Mouse (Mus musculus) limb, embryonic 12.5 days (tissue): ENCODE measurements around the gene Sptssa. TPM values are rescaled to one million over a fixed set of nuclear protein-coding genes. Genes with fewer than 3 reads are reported as not detected.
A peak's percentile ranks its signal among the peaks of the same experiment; 100 is the strongest.

Experiments
- ATAC-seq: fragments of 200-750 bp; cut with Nextera tagmentation; 2 replicates; pipeline ENCODE4 v1.8.0; 2017; ENCODE audit warnings: low read depth, moderate TSS enrichment; ENCODE audit not compliant: insufficient number of reproducible peaks, insufficient read depth, low FRiP score, low TSS enrichment
- H3K27ac ChIP-seq: fragments of 300-500 bp; sonication (generic); 2 replicates; pipeline ENCODE4 v1.5.1; 2016; ENCODE audit warnings: mild to moderate bottlenecking, moderate library complexity
- H3K27me3 ChIP-seq: fragments of 300-500 bp; sonication (generic); 2 replicates; pipeline ENCODE4 v1.6.1; 2016; ENCODE audit warnings: mild to moderate bottlenecking, moderate library complexity
- H3K36me3 ChIP-seq: fragments of 300-500 bp; sonication (generic); 2 replicates; pipeline ENCODE4 v1.6.1; 2016; ENCODE audit warnings: mild to moderate bottlenecking, moderate library complexity
- H3K4me1 ChIP-seq: fragments of 300-500 bp; sonication (generic); replicated peaks from 2 replicates; pipeline ENCODE4 v1.6.1; 2016
- H3K4me2 ChIP-seq: fragments of 300-500 bp; sonication (generic); 2 replicates; pipeline ENCODE4 v1.6.1; 2016; ENCODE audit warnings: mild to moderate bottlenecking, moderate library complexity
- H3K4me3 ChIP-seq: fragments of 300-500 bp; sonication (generic); replicated peaks from 2 replicates; pipeline ENCODE4 v1.5.1; 2016; ENCODE audit warnings: mild to moderate bottlenecking
- H3K9ac ChIP-seq: fragments of 300-500 bp; sonication (generic); replicated peaks from 2 replicates; pipeline ENCODE4 v1.6.1; 2016; ENCODE audit warnings: mild to moderate bottlenecking, moderate library complexity
- H3K9me3 ChIP-seq: fragments of 300-500 bp; sonication (generic); 2 replicates; pipeline ENCODE4 v1.6.1; 2016; ENCODE audit warnings: mild to moderate bottlenecking, moderate library complexity
- WGBS: fragments of 180-500 bp; shearing (Covaris S2); methylation state at CpG from one replicate; pipeline ENCODE4 v1.1.7; 2016; 5-methylcytosine and 5-hydroxymethylcytosine counted together
- polyA plus RNA-seq: library from polyadenylated mRNA; unstranded; fragments of >200 nt; fragmentation: Nextera tagmentation; extraction: Ambion mirVana; gene quantifications from 2 replicates; pipeline ENCODE4 v1.2.1, GENCODE M21; 2016

Sptssa gene
- polyA plus RNA-seq, 1 experiment from 2014 or later = 201 TPM

DNA sequence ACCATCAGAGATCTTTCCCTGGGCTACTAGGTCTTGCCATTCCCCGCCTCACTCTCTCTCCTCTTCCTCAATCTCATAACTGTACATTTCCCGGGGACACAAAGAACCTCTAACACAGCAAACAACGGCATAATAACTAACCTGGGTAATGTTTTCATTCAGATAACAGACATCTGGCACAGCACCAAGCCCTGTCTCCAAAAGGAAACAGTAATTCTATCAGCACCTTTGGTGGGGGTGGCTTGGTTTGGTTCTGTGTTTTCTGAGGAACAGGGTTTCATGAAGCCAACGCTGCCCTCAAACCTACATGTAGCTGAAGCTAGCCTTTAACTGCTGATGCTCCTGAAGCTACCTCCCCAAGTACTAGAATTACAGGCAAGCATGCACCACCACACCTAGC lies 2.2 kb downstream of the Sptssa start:
- no peak for ATAC-seq
- Histone ChIP-seq H3K27me3 (no peaks in the 10 kb centered on the region), H3K4me1 (peaks cover 20% of the 10 kb centered on the region), H3K9ac (no peak overlapping the region), H3K4me2 (peak overlapping the region; percentile 70), H3K36me3 (peaks cover 10% of the 10 kb centered on the region), H3K4me3 (peak overlapping the region; percentile 65; the same call in 1 of the 2 replicates), H3K27ac (no peak overlapping the region), H3K9me3 (no peaks in the 10 kb centered on the region)
- WGBS = 61% methylated on average over 4 of the region's 4 CpGs

DNA sequence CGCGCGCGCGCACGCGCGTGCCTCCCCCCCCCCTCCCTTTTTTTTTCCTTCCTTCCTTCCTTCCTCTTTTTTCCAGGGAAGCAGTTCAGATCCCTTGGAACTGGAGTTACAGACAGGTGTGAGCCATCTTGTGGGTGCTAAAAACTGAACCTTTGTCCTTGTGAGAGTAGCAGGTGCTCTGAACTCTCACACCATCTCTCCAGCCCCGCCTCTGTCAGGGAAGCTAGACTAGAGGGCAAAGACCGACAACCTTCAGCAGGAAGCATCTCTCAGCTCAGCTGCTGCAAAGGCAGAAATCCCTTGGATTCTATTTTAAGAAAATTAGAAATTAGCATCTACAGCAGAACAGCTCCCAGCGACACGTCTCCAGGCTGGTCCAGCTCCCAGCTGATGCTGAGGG lies 4.0 kb downstream of the Sptssa start:
- no peak for ATAC-seq
- Histone ChIP-seq H3K4me1 (peaks cover 20% of the 10 kb centered on the region), H3K36me3 (peaks cover 28% of the 10 kb centered on the region), H3K4me2 (no peak overlapping the region), H3K9ac (no peak overlapping the region), H3K27ac (no peak overlapping the region), H3K9me3 (no peaks in the 10 kb centered on the region), H3K4me3 (no peak overlapping the region), H3K27me3 (no peaks in the 10 kb centered on the region)
- 89% methylated on average over 12 of the region's 12 CpGs for WGBS

DNA sequence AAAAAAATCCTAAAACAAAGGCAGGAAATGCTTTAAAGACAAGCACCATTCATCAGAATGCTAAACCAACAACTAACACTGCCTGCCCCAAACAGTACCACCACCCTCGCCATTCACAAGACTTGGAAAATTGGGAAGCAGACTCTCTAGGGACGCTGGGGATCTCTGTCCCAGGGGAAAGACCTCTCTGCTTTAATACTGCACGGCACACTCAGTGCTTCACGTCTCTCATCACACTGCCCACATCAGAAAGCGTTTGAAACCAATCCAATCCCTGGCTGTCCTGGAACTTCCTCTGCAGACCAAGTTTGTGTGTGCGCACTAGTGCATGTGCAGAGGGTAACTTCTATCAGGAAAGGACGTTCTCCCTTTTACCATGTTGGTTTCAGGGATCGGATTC lies 4.6 kb downstream of the Sptssa start:
- Histone ChIP-seq H3K4me1 (peaks cover 17% of the 10 kb centered on the region), H3K27ac (peak overlapping the region; percentile 47; the same call in 1 of the 2 replicates), H3K36me3 (peaks cover 33% of the 10 kb centered on the region), H3K27me3 (no peaks in the 10 kb centered on the region), H3K9me3 (no peaks in the 10 kb centered on the region), H3K4me3 (no peak overlapping the region), H3K9ac (no peak overlapping the region), H3K4me2 (no peak overlapping the region)
- WGBS = 76% methylated on average over 8 of the region's 8 CpGs
- no peak for ATAC-seq

DNA sequence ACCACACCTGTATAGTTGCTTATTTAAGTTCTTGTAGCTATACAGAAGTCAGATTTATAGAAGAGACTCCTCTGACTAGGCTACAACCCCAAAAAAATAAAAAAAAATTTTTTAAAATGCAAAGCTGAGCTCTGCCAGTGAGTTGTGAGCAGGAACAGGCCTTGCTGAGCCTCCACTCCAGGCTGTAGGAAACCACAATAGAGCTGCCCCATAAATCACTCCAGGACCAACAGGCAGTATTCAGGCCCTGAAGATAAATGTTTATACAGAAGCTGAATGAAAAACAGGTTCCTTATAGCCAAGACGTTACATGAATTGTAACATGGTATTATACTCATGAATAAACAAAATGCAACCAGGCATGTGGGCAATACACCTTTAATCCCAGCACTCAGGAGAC lies 5.2 kb downstream of the Sptssa start:
- no peak for ATAC-seq
- 39% methylated on average over 1 of the region's 1 CpGs for WGBS
- Histone ChIP-seq H3K4me3 (no peak overlapping the region), H3K36me3 (peaks cover 40% of the 10 kb centered on the region), H3K9ac (no peak overlapping the region), H3K4me2 (no peak overlapping the region), H3K9me3 (no peaks in the 10 kb centered on the region), H3K4me1 (peaks cover 17% of the 10 kb centered on the region), H3K27me3 (no peaks in the 10 kb centered on the region), H3K27ac (no peak overlapping the region)

DNA sequence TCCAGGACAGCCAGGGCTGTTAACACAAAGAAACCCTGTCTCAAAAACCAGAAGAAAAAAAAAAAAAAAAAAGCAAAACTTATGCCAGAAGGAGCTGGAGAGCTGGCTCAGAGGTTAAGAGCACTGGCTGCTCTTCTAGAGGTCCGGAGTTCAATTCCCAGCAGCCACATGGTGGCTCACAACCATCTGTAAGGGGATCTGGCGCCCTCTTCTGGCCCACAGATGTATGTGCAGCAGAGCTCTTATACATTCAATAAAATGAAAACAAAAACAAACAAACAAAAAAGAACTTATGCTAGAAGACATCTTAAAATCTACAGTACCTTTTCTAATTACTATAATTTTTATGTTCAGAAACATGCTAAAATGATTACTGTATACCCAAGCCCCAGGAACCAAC lies 11.4 kb downstream of the Sptssa start:
- H3K9ac ChIP-seq = no peak overlapping the region
- H3K4me3 ChIP-seq = no peak overlapping the region
- H3K36me3 ChIP-seq = peaks cover 47% of the 10 kb centered on the region
- H3K27ac ChIP-seq = no peak overlapping the region
- H3K9me3 ChIP-seq = no peaks in the 10 kb centered on the region
- no peak overlapping the region for H3K4me2 ChIP-seq
- 78% methylated on average over 2 of the region's 2 CpGs for WGBS
- no peaks in the 10 kb centered on the region for H3K27me3 ChIP-seq
- H3K4me1 ChIP-seq = no peaks in the 10 kb centered on the region
- ATAC-seq = no peak

DNA sequence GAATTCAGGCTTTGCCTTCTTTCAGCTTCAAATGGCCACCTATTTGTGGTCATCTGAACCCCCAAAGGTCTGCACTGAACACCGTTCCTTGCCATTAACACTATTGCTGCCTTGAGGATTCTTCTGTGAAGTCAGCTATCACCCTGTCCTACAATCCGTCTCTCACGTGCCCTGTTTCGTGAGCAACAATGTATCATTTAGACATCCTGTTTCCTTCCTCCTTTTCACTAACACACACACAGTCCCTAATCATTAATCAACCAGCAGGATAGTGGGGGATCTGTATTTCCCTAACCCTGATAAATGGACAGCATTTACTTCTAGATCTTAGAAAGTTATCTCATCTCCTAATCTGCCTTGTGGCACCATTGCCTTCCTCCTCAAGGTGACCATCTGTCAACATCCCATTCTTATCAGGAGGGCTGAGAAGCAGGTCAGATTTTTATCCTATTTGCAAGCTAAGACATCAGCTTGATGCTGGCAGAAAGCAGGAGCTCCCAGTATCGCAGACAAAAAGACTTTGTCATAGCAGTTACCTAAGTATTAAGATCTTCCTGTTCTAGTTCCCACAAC lies 13.0 kb downstream of the Sptssa start:
- Histone ChIP-seq H3K9ac (no peak overlapping the region), H3K4me2 (no peak overlapping the region), H3K27ac (no peak overlapping the region), H3K4me3 (no peak overlapping the region), H3K27me3 (no peaks in the 10 kb centered on the region), H3K36me3 (peaks cover 37% of the 10 kb centered on the region), H3K4me1 (no peaks in the 10 kb centered on the region), H3K9me3 (no peaks in the 10 kb centered on the region)
- 70% methylated on average over 5 of the region's 5 CpGs for WGBS
- no peak for ATAC-seq

DNA sequence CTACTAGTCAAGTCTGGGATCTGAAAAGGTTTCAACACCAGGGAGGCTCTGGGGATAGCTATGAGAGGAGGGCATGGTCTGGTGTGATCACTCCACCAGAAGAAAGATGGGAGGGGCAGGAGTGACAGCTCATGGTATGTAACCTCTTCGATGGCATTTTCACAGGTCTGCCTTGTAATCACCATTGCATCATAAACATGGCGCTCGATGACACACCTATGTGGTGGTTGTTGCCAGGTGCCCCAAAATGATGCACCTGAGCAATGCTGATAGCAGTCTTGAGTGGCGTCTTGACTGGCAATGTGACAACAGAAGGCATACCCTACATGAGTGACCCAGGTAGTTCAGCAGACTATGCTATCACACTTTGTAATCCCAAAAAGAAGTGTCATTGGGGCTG lies 15.0 kb downstream of the Sptssa start:
- no peak overlapping the region for H3K9ac ChIP-seq
- H3K9me3 ChIP-seq = no peaks in the 10 kb centered on the region
- WGBS = 94% methylated on average over 4 of the region's 4 CpGs
- no peaks in the 10 kb centered on the region for H3K4me1 ChIP-seq
- no peak for ATAC-seq
- no peak overlapping the region for H3K4me2 ChIP-seq
- no peak overlapping the region for H3K4me3 ChIP-seq
- no peak overlapping the region for H3K27ac ChIP-seq
- H3K36me3 ChIP-seq = peaks cover 17% of the 10 kb centered on the region
- H3K27me3 ChIP-seq = no peaks in the 10 kb centered on the region

DNA sequence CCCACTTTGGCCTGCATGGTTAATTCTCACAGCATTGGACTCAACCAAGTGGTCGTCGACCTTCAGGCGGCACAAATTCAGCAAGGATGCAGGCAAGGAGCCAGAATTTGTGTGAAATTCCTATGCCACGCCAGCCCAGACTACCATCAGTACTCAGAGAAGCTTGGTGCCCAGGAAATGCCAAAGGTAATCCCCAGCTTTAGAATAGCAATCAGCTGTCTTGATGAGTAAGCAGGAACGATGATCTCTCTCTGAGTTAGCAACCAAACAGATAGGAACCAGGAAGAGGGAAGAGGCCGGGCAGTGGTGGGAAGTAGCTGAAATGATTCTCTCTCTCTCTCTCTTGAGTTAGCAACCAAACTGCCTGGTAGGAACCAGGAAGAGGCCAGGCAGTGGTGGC lies 16.1 kb downstream of the Sptssa start:
- Histone ChIP-seq H3K27ac (no peak overlapping the region), H3K9me3 (no peaks in the 10 kb centered on the region), H3K9ac (no peak overlapping the region), H3K4me1 (no peaks in the 10 kb centered on the region), H3K4me3 (no peak overlapping the region), H3K36me3 (peaks cover 8% of the 10 kb centered on the region; the same call in 1 of the 2 replicates), H3K4me2 (no peak overlapping the region), H3K27me3 (no peaks in the 10 kb centered on the region)
- 91% methylated on average over 6 of the region's 6 CpGs for whole genome bisulfite sequencing
- ATAC-seq = no peak

DNA sequence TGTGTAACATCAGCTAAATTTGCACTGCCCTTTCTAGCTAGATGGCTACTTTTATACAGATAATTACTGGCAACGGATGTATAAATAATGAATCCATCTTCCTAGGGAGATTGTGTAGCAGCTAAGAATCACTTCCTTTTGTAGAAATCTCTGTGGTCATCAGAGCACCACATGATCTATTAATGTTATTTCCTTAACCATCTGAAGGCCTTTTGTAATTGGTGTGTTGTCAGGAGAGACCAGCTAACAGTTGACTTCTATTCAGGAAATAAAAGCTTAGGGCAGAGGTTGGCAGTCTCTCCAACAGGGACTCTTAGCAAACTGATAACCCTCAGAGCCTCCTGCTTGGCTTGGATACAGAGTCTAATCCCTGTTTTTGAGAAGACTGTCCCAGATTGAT lies 19.3 kb downstream of the Sptssa start:
- no peak overlapping the region for H3K27ac ChIP-seq
- no peaks in the 10 kb centered on the region for H3K4me1 ChIP-seq
- peaks cover 2% of the 10 kb centered on the region; the same call in 1 of the 2 replicates for H3K36me3 ChIP-seq
- no peak overlapping the region for H3K4me3 ChIP-seq
- 83% methylated on average over 1 of the region's 1 CpGs for WGBS
- no peak for ATAC-seq
- H3K9ac ChIP-seq = no peak overlapping the region
- no peak overlapping the region for H3K4me2 ChIP-seq
- no peaks in the 10 kb centered on the region for H3K27me3 ChIP-seq
- no peaks in the 10 kb centered on the region for H3K9me3 ChIP-seq

DNA sequence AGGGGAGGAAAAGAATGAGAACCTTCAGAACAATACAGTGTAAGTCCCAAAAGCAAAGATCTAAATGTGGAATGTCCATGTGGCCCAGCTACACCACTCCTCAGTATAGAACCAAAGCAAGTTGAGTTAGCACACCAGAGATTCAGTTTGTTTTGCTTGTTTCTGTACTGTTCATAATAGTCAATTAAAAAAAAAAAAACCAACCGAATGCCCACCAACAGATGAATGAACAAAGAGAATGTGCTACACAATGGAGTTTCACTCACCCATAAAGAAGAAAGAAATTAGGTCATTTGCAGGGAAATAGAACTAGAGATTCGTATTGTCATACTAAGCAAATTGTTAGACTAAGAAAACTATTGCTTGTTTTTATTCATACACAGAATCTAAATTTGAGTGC lies 24.2 kb downstream of the Sptssa start:
- Histone ChIP-seq H3K27ac (no peak overlapping the region), H3K4me1 (no peaks in the 10 kb centered on the region), H3K36me3 (no peaks in the 10 kb centered on the region), H3K4me3 (no peak overlapping the region), H3K27me3 (no peaks in the 10 kb centered on the region), H3K9me3 (no peaks in the 10 kb centered on the region), H3K4me2 (no peak overlapping the region), H3K9ac (no peak overlapping the region)
- ATAC-seq = no peak
- 87% methylated on average over 2 of the region's 2 CpGs for WGBS

DNA sequence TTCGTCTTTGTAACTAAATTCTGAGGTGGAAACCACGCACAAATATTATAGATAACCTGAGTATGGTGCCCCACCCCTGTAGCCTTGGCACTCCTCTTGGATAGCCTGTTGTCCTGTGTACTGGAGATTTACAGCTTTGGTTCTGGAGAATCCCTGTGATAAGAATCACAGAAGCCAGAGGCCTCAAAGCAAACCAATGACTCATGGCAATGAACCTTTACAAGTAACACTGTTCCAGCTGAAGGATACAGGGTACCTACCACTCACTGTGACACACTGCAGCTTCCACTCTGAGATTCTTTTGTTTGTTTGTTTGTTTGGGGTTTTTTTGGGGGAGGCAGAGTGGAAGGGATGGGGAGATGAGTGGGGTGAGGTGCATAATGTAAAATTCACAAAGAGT lies 34.4 kb downstream of the Sptssa start:
- ATAC-seq = no peak
- WGBS = 84% methylated on average over 2 of the region's 2 CpGs
- H3K4me3 ChIP-seq = no peak overlapping the region
- H3K27ac ChIP-seq = no peak overlapping the region
- no peaks in the 10 kb centered on the region; the same call in 1 of the 2 replicates for H3K9me3 ChIP-seq
- no peak overlapping the region for H3K9ac ChIP-seq
- no peak overlapping the region for H3K4me2 ChIP-seq
- H3K27me3 ChIP-seq = no peaks in the 10 kb centered on the region
- no peaks in the 10 kb centered on the region for H3K36me3 ChIP-seq
- H3K4me1 ChIP-seq = no peaks in the 10 kb centered on the region

DNA sequence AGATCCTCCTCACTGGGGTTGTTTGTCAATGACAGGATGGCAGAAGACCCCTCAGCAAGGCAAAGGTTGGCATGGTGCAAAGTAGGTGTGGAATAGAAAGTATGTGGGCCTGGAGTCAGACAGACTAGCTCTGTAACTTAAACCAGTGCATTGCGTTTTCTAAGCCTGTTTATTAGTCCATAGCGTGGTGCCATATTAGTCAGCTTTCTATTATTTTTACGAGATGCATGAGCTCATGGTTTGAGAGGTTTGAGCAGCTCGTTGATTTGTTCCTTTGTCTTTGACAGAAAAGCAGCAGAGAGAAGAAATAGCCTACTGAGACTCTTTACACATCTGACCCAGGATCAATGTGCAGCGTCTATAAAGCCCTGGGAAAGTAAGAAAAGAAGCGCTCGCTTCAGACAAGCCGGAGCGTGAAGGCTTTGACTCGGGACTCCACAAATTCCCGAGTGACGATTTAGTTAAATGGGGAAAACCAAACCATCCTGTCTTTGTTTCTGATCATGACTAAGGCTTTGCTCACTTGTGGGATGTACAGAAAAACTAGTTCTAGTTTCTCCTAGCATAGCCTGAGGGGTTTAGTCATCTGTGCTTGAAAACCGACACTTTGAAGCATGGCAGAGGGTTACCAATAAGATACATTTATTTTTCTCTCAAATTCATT lies 36.2 kb downstream of the Sptssa start:
- H3K4me2 ChIP-seq = no peak overlapping the region
- no peak for ATAC-seq
- H3K36me3 ChIP-seq = no peaks in the 10 kb centered on the region
- H3K4me3 ChIP-seq = no peak overlapping the region
- peaks cover 8% of the 10 kb centered on the region; the same call in 1 of the 2 replicates for H3K4me1 ChIP-seq
- no peak overlapping the region for H3K9ac ChIP-seq
- WGBS = 70% methylated on average over 13 of the region's 13 CpGs
- H3K9me3 ChIP-seq = no peaks in the 10 kb centered on the region; the same call in 1 of the 2 replicates
- H3K27ac ChIP-seq = no peak overlapping the region
- no peaks in the 10 kb centered on the region for H3K27me3 ChIP-seq
